Mouse (Mus musculus) forebrain, embryonic 14.5 days (tissue): ENCODE measurements at regions not wholly inside any gene's neighbourhood (a gene's known extent, or its start where the extent isn't known, plus 50 kb on each side); places are given as distances from the start of the nearest gene placed in this dataset.

Experiments
- ATAC-seq: fragments of 200-750 bp; cut with Nextera tagmentation; 2 replicates; pipeline ENCODE4 v1.8.0; 2017; ENCODE audit warnings: mild to moderate bottlenecking, moderate library complexity
- DNase-seq: peaks from one replicate; pipeline ENCODE4 v3.0.0-alpha.2; 2015; ENCODE audit warnings: low spot score
- H3K27ac ChIP-seq: fragments of 300-500 bp; sonication (generic); 2 replicates; pipeline ENCODE4 v1.5.1; 2014; ENCODE audit warnings: low read depth, mild to moderate bottlenecking, control low read depth, low read length, moderate library complexity
- H3K27me3 ChIP-seq: fragments of 300-500 bp; sonication (generic); replicated peaks from 2 replicates; pipeline ENCODE4 v1.6.1; 2014; ENCODE audit warnings: low read length, control low read depth, mixed read lengths; ENCODE audit not compliant: control insufficient read depth, insufficient read depth
- H3K36me3 ChIP-seq: fragments of 300-500 bp; sonication (generic); 2 replicates; pipeline ENCODE4 v1.6.1; 2014; ENCODE audit warnings: low read length, control low read depth; ENCODE audit not compliant: control insufficient read depth, insufficient read depth
- H3K4me1 ChIP-seq: fragments of 300-500 bp; sonication (generic); 2 replicates; pipeline ENCODE4 v1.6.1; 2014; ENCODE audit warnings: antibody characterized with exemption, low read length, control low read depth; ENCODE audit not compliant: control insufficient read depth, insufficient read depth
- H3K4me2 ChIP-seq: fragments of 300-500 bp; sonication (generic); 2 replicates; pipeline ENCODE4 v1.6.1; 2014; ENCODE audit warnings: mild to moderate bottlenecking, control low read depth, low read length
- H3K4me3 ChIP-seq: fragments of 300-500 bp; sonication (generic); 2 replicates; pipeline ENCODE4 v1.5.1; 2014; ENCODE audit warnings: low read depth, low read length, control low read depth
- H3K9ac ChIP-seq: fragments of 300-500 bp; sonication (generic); 2 replicates; pipeline ENCODE4 v1.6.1; 2014; ENCODE audit warnings: mild to moderate bottlenecking, low read length, control low read depth, moderate library complexity
- H3K9me3 ChIP-seq: fragments of 300-500 bp; sonication (generic); replicated peaks from 2 replicates; pipeline ENCODE4 v1.6.1; 2016; ENCODE audit warnings: low read length, control low read depth, mixed read lengths; ENCODE audit not compliant: control insufficient read depth
- WGBS: fragments of 180-500 bp; shearing (Covaris S2); extraction: QIAGEN DNeasy Blood & Tissue Kit; methylation state at CpG from one replicate; pipeline ENCODE4 v1.1.7; 2014; 5-methylcytosine and 5-hydroxymethylcytosine counted together

GRCm38 (mm10) chr10:20891426-20891825, 60.9 kb upstream of the Ahi1 start:
- Histone ChIP-seq H3K4me2 (no peak overlapping the region), H3K9ac (no peak overlapping the region), H3K27me3 (no peaks in the 10 kb centered on the region), H3K4me1 (no peaks in the 10 kb centered on the region), H3K27ac (no peak overlapping the region), H3K9me3 (no peaks in the 10 kb centered on the region), H3K36me3 (no peaks in the 10 kb centered on the region), H3K4me3 (no peak overlapping the region)
- WGBS: 91% methylated on average over 6 of the region's 6 CpGs
- DNase-seq (no peak), ATAC-seq (no peak)

- 92% methylated on average over 5 of the region's 5 CpGs for WGBS
- Histone ChIP-seq H3K9ac (no peak overlapping the region), H3K4me3 (no peak overlapping the region), H3K36me3 (no peaks in the 10 kb centered on the region), H3K4me2 (no peak overlapping the region), H3K27me3 (no peaks in the 10 kb centered on the region), H3K27ac (no peak overlapping the region), H3K4me1 (no peaks in the 10 kb centered on the region), H3K9me3 (no peaks in the 10 kb centered on the region)
- DNase-seq: no peak
- no peak for ATAC-seq
Measured at GRCm38 (mm10) chr10:20883618-20884017, 68.7 kb upstream of the Ahi1 start.

GRCm38 (mm10) chr10:20882599-20882998, 69.7 kb upstream of the Ahi1 start:
- no peaks in the 10 kb centered on the region for H3K27me3 ChIP-seq
- H3K4me3 ChIP-seq: no peak overlapping the region
- H3K36me3 ChIP-seq: no peaks in the 10 kb centered on the region
- no peaks in the 10 kb centered on the region for H3K9me3 ChIP-seq
- no peak overlapping the region for H3K4me2 ChIP-seq
- H3K27ac ChIP-seq: no peak overlapping the region
- DNase-seq: no peak
- H3K4me1 ChIP-seq: no peaks in the 10 kb centered on the region
- WGBS: 72% methylated on average over 8 of the region's 8 CpGs
- no peak overlapping the region for H3K9ac ChIP-seq
- ATAC-seq: no peak

GRCm38 (mm10) chr10:20880251-20880650, 72.1 kb upstream of the Ahi1 start:
- Histone ChIP-seq H3K27me3 (no peaks in the 10 kb centered on the region), H3K4me3 (no peak overlapping the region), H3K4me1 (no peaks in the 10 kb centered on the region), H3K9me3 (no peaks in the 10 kb centered on the region), H3K36me3 (no peaks in the 10 kb centered on the region), H3K9ac (no peak overlapping the region), H3K4me2 (no peak overlapping the region), H3K27ac (no peak overlapping the region)
- no peak for ATAC-seq
- DNase-seq: no peak
- WGBS: 93% methylated on average over 4 of the region's 4 CpGs

GRCm38 (mm10) chr10:20879482-20879881, 72.9 kb upstream of the Ahi1 start:
- H3K27me3 ChIP-seq: no peaks in the 10 kb centered on the region
- 85% methylated on average over 8 of the region's 8 CpGs for WGBS
- no peak overlapping the region for H3K4me2 ChIP-seq
- H3K9me3 ChIP-seq: no peaks in the 10 kb centered on the region
- no peaks in the 10 kb centered on the region for H3K36me3 ChIP-seq
- no peak overlapping the region for H3K27ac ChIP-seq
- H3K4me3 ChIP-seq: no peak overlapping the region
- ATAC-seq (no peak), DNase-seq (no peak)
- H3K9ac ChIP-seq: no peak overlapping the region
- no peaks in the 10 kb centered on the region for H3K4me1 ChIP-seq

GRCm38 (mm10) chr10:20867076-20867475, 85.3 kb upstream of the Ahi1 start:
- ATAC-seq (no peak), DNase-seq (no peak)
- H3K4me2 ChIP-seq: no peak overlapping the region
- no peaks in the 10 kb centered on the region for H3K27me3 ChIP-seq
- H3K4me1 ChIP-seq: no peaks in the 10 kb centered on the region
- H3K36me3 ChIP-seq: no peaks in the 10 kb centered on the region
- H3K9ac ChIP-seq: no peak overlapping the region
- WGBS: 88% methylated on average over 12 of the region's 12 CpGs
- H3K4me3 ChIP-seq: no peak overlapping the region
- H3K27ac ChIP-seq: no peak overlapping the region
- H3K9me3 ChIP-seq: no peaks in the 10 kb centered on the region

- H3K36me3 ChIP-seq: no peaks in the 10 kb centered on the region
- ATAC-seq (no peak), DNase-seq (no peak)
- H3K9me3 ChIP-seq: no peaks in the 10 kb centered on the region
- H3K4me1 ChIP-seq: no peaks in the 10 kb centered on the region
- H3K4me3 ChIP-seq: no peak overlapping the region
- H3K9ac ChIP-seq: no peak overlapping the region
- no peak overlapping the region for H3K27ac ChIP-seq
- H3K27me3 ChIP-seq: no peaks in the 10 kb centered on the region
- no peak overlapping the region for H3K4me2 ChIP-seq
- WGBS: 91% methylated on average over 4 of the region's 4 CpGs
Measured at GRCm38 (mm10) chr10:20865031-20865430, 87.3 kb upstream of the Ahi1 start.

GRCm38 (mm10) chr10:20857413-20857812, 94.9 kb upstream of the Ahi1 start:
- Histone ChIP-seq H3K4me2 (no peak overlapping the region), H3K27me3 (no peaks in the 10 kb centered on the region), H3K4me3 (no peak overlapping the region), H3K9ac (no peak overlapping the region), H3K4me1 (0 out of 2 replicates have a peak, but pooled peaks cover 2% of the 10 kb centered on the region), H3K27ac (no peak overlapping the region), H3K36me3 (no peaks in the 10 kb centered on the region), H3K9me3 (no peaks in the 10 kb centered on the region)
- ATAC-seq (no peak), DNase-seq (no peak)
- 95% methylated on average over 4 of the region's 4 CpGs for WGBS

- DNase-seq (peak; percentile 51), ATAC-seq (peak; percentile 77)
- H3K4me2 ChIP-seq: peak overlapping the region; percentile 33
- no peaks in the 10 kb centered on the region for H3K27me3 ChIP-seq
- no peaks in the 10 kb centered on the region for H3K36me3 ChIP-seq
- H3K9ac ChIP-seq: peak overlapping the region; percentile 40; the same call in 1 of the 2 replicates
- no peaks in the 10 kb centered on the region for H3K9me3 ChIP-seq
- WGBS: 37% methylated on average over 14 of the region's 14 CpGs
- H3K4me1 ChIP-seq: 0 out of 2 replicates have a peak, but pooled peaks cover 2% of the 10 kb centered on the region
- H3K27ac ChIP-seq: peak overlapping the region; percentile 35; the same call in 1 of the 2 replicates
- H3K4me3 ChIP-seq: no peak overlapping the region
Measured at GRCm38 (mm10) chr10:20854621-20855363, 97.6 kb upstream of the Ahi1 start.
